Mouse (Mus musculus) olfactory bulb, adult 2 months (tissue): ENCODE measurements around the gene Emp2.

Experiments used
- CTCF ChIP-seq: fragments of 200-500 bp; IDR thresholded peaks from 2 replicates; pipeline ENCODE4 v1.5.1; 2012; ENCODE audit warnings: low read depth, mild to moderate bottlenecking, low read length, moderate library complexity; ENCODE audit not compliant: insufficient read depth
- POLR2A ChIP-seq: fragments of 200-500 bp; IDR thresholded peaks from 2 replicates; pipeline ENCODE4 v1.6.1; 2012; ENCODE audit warnings: mild to moderate bottlenecking, low read depth, low read length, moderate library complexity; ENCODE audit not compliant: insufficient read depth

DNA sequence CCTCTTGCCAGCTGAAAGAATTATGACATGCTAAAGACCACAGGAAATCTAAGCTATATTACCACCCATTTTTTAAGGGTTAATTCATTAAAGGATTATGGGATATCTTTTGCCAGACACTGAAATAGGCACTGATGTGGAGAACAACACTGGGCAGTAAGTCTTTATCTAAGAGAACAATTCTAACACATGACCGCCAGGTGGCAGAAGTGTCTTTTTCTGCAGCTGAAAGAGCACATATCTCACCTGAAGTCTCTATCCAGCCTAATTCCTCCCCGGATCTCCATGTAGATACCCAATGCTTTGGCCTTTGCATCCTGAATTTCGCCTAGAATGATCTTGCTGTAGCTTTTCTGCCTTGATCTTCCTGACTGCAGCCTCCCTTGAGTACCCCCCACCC lies 41.5 kb downstream of the Emp2 start:
- TF ChIP-seq POLR2A (no peak), CTCF (no peak)
